Mouse (Mus musculus) telencephalon, adult 2 months (tissue): ENCODE measurements around the gene Rcbtb1.
"Not testable (repeated sequence)": the region's sequence is repeated elsewhere in the genome, so short reads cannot be mapped to it uniquely, and the experiment has no call there.

Experiments used
- DNase-seq: peaks from one replicate; pipeline ENCODE4 v3.0.0-alpha.2; 2011; ENCODE audit warnings: low read depth, low spot score

Rcbtb1 gene

DNA sequence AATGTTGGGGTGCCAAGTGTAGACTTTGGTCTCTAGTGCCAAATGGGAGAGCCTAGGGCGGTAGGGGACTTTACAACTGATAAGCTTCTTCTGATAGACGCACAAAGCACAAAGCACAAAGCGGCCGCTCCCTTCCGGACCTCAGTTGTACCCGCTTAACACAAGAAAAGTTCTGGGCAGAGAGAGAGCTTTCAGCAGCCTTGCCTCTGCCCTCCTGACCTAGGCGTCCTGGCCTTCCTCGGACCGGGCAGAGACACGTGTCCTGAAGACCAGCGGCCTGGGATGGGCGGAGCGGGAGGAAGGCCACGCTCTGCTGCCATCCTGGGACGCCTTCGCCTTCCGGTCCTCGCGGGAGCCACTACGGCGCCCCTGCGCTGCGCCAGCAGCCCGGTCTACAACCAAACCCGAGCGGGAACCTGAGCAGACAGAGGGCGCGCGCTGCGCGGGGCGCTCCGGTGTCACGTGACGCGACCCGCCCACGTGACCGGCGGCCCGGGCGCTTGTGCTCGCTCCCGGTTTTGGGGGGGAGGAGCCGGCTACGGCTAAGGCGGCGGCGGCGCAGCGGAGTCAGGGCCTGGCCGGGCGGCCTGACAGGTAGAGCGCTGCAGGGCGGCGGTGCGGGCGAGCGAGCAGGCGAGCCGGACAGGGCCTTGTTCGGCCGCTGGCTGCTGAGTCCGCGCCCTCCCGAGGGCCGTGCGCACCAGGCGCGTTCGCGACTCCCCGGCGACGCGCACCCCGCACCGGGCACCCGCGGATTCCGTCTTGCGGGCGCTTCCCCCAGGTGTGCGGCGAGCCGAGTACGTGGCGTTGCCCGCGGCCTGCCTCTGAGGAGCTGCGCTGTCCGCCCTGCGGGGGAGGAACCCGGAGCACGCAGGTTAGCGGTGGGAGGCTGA is at the start of gene Rcbtb1:
Gene Rcbtb1, plus strand, starts transcription at position 499 of the 893 bp plus-strand sequence.
- peak; percentile 78 for DNase-seq

DNA sequence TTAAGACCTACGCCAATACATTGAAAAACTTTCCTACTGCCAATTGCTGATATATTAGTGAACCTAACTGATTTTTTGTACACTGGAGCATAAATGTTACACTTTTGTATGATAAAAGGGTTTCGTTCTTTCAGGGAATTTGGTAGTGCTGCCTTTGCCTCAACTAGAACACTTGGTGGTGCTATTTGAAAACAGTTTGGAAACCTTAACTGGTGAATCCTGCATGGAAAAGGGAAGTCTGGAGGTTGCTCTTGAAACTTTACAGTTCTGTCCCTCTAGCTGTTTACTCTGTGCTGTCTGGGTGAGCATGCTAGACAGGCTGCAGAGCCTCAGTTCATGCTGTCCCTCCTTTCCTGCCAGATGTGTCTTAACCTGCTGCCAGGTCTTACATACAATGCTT is 45.4 kb upstream of the Rcbtb1 start:
- DNase-seq = peak; percentile 17

- no peak for DNase-seq
Observed at GRCm38 (mm10) chr14:59157016-59157698, 43.9 kb upstream of the Rcbtb1 start.

GRCm38 (mm10) chr14:59178649-59179048 is 22.4 kb upstream of the Rcbtb1 start, which contains the start of gene Gm5142:
Gm5142 (minus strand) TSS chr14:59178749.
- DNase-seq = no peak

- DNase-seq = no peak
Observed at GRCm38 (mm10) chr14:59182732-59183131, 18.3 kb upstream of the Rcbtb1 start.

DNA sequence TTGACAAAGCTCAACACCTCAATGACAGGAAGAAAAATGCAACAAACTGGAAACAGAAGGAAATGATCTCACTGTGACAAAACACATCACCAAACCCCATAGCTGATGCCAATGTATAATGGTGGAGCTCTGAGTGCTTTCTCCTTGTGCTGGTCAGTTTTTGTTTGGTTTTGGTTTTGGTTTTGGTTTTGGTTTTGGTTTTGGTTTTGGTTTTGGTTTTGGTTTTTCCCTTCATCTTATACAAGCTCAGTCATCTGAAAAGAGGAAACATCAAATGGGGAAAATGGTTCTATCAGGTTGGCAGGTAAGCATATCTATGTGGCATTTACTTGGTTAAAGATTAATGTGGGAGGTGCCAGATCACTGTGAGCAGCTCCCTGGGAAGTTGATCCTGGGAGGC is 15.5 kb upstream of the Rcbtb1 start:
- DNase-seq = no peak

GRCm38 (mm10) chr14:59186121-59186520 is 14.9 kb upstream of the Rcbtb1 start:
- DNase-seq = no peak

DNA sequence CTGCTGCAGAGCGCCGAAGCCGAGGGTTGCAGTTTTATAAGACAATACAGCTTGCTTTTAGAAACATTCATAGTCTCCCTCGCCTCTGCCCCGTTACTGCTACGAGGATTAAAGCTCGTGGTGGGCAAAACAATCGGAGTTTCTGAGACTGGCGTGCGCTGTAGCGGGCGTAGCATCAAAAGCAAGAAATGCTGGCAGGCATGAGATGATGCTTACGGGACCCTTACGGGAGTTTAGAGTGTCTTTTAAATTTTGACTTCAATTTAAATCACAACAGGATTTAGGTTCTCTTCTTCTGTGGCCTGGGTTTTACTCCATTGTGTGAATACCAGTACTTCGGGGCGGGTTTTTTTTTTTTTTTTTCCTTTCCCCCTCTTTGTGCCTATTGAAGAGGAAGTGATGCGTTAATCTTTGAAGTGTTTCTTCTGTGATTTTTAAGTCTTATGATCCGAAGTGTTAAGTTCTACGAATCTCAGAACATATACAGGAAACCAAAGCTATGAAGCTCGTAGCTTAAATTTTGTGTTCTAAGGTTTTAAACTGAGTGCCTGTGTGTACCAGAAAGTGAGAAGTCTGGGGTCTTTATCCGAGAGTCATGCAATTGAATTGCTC is 701 bp downstream of the Rcbtb1 start:
- DNase-seq = no peak

DNA sequence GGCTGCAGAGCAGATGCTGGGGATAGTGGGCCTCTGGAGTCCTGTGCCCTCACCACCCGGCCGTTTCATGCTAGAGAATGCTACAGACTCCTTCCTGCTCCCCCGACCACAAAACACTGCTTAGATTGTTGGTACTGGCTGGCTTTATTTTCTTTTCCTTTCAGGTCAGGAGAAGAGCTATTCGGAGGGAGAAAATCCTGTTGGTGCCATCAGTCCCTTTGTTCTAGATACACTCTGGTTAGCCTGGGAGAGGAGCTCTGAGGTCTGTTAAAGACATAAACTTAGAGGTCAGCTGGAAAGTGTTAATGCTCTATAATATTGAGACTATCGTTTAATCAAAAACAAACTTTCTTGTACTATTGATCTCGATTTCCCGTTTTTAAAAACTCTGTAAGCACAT is 4.5 kb downstream of the Rcbtb1 start:
- DNase-seq = no peak

- no peak for DNase-seq
Observed at GRCm38 (mm10) chr14:59205976-59206583, 5.1 kb downstream of the Rcbtb1 start.

GRCm38 (mm10) chr14:59209003-59209402 is 8.0 kb downstream of the Rcbtb1 start:
- no peak for DNase-seq

- DNase-seq = no peak
Observed at GRCm38 (mm10) chr14:59209816-59210215, 8.8 kb downstream of the Rcbtb1 start.

DNA sequence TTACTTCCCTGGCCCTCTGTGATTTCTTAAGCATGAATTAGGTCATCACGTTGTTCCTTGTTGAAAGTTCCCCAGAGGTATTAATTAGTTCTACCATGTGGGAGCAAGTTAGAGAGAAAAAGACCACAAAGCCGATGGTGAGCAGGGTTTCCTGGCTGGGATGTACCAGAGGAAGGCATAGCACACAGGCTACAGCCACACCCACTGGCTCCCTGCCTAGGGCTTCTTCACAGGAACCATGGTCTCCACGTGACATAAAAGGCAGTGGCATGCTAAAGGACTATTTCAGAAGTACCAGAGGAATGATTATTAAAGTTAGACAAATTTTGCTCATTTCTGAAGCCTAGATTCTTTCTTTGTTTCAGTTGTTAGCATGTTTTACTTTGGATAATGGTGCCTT is 18.2 kb downstream of the Rcbtb1 start:
- no peak for DNase-seq

DNA sequence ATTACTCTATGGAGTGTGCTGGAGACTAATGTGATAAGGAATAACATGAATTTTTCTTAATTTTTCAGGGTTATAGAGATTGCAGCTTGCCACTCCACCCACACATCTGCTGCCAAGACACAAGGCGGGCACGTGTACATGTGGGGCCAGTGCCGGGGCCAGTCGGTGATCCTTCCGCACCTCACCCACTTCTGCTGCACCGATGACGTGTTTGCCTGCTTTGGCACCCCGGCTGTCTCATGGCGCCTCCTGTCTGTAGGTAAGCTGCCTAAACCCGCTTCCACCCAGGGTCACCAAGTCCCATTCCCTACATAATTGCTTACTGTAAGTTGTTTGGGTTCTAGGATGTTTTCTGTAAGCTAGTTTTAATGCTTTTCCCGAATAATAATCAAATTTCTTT is 25.2 kb downstream of the Rcbtb1 start:
- DNase-seq = no peak

- no peak for DNase-seq
Observed at GRCm38 (mm10) chr14:59229822-59230221, 28.8 kb downstream of the Rcbtb1 start.

GRCm38 (mm10) chr14:59230331-59230966 is 29.4 kb downstream of the Rcbtb1 start:
- DNase-seq = no peak

GRCm38 (mm10) chr14:59232003-59232402 is 31.0 kb downstream of the Rcbtb1 start:
- no peak for DNase-seq

- DNase-seq = no peak
Observed at GRCm38 (mm10) chr14:59233635-59234034, 32.6 kb downstream of the Rcbtb1 start.

GRCm38 (mm10) chr14:59250350-59250749 is 49.3 kb downstream of the Rcbtb1 start:
- not testable (repeated sequence) for DNase-seq

GRCm38 (mm10) chr14:59255861-59256260 is 54.9 kb downstream of the Rcbtb1 start:
- DNase-seq = not testable (repeated sequence)

GRCm38 (mm10) chr14:59260056-59260455 is 59.0 kb downstream of the Rcbtb1 start, which contains the start of gene Gm6904:
Gm6904 (minus strand) TSS chr14:59260216.
- DNase-seq = no peak
